Mouse (Mus musculus) layer of hippocampus, adult 18-20 months (tissue): ENCODE measurements around the gene Mgea5. TPM values are rescaled to one million over a fixed set of nuclear protein-coding genes. Genes with fewer than 3 reads are reported as not detected.

ENCODE experiments used
- DNase-seq, 2 experiments: peaks; one replicate each; pipeline ENCODE4 v3.0.0; 2022; ENCODE audit warnings: low spot score in 2 of 2
- total RNA-seq, 2 experiments: library from RNA; stranded (reverse); gene quantifications; 2 replicates each; pipeline ENCODE4 v1.2.3; 2021

The Mgea5 gene
- total RNA-seq, 2 experiments from 2014 or later: 153 to 160 TPM

GRCm38 (mm10) chr19:45796879-45797278, 13.2 kb upstream of the Mgea5 start:
- no peak for DNase-seq

- no peak for DNase-seq
Observed at GRCm38 (mm10) chr19:45796061-45796556, 12.5 kb upstream of the Mgea5 start.

- DNase-seq: no peak
Observed at GRCm38 (mm10) chr19:45795406-45795944, 11.8 kb upstream of the Mgea5 start.

- DNase-seq: no peak
Observed at GRCm38 (mm10) chr19:45794718-45795117, 11.1 kb upstream of the Mgea5 start.

GRCm38 (mm10) chr19:45792404-45792803, 8.8 kb upstream of the Mgea5 start:
- DNase-seq: no peak

GRCm38 (mm10) chr19:45789888-45790874, 6.5 kb upstream of the Mgea5 start:
- no peak for DNase-seq

- no peak for DNase-seq
Observed at GRCm38 (mm10) chr19:45789365-45789764, 5.7 kb upstream of the Mgea5 start.

- DNase-seq: no peak
Observed at GRCm38 (mm10) chr19:45788337-45788736, 4.7 kb upstream of the Mgea5 start.

GRCm38 (mm10) chr19:45787450-45787849, 3.8 kb upstream of the Mgea5 start:
- no peak for DNase-seq

- DNase-seq: no peak
Observed at GRCm38 (mm10) chr19:45785470-45785869, 1.8 kb upstream of the Mgea5 start.

- DNase-seq: no peak
Observed at GRCm38 (mm10) chr19:45783933-45784576, 418 bp upstream of the Mgea5 start.

- peak; percentile 52 to 53 for DNase-seq
Observed at GRCm38 (mm10) chr19:45782315-45783001, 1.2 kb downstream of the Mgea5 start.

GRCm38 (mm10) chr19:45781676-45782075, 2.0 kb downstream of the Mgea5 start:
- no peak for DNase-seq

GRCm38 (mm10) chr19:45780350-45780915, 3.2 kb downstream of the Mgea5 start:
- no peak for DNase-seq

GRCm38 (mm10) chr19:45775486-45775885, 8.2 kb downstream of the Mgea5 start:
- no peak for DNase-seq

GRCm38 (mm10) chr19:45771501-45771900, 12.1 kb downstream of the Mgea5 start:
- DNase-seq: no peak

GRCm38 (mm10) chr19:45760810-45761209, 22.8 kb downstream of the Mgea5 start:
- no peak for DNase-seq

- DNase-seq: no peak
Observed at GRCm38 (mm10) chr19:45758671-45759070, 25.0 kb downstream of the Mgea5 start.

GRCm38 (mm10) chr19:45753551-45753950, 30.1 kb downstream of the Mgea5 start:
- DNase-seq: no peak

GRCm38 (mm10) chr19:45751881-45752280, 31.8 kb downstream of the Mgea5 start:
- no peak for DNase-seq
